Mouse (Mus musculus) layer of hippocampus, adult 2 months (tissue): ENCODE results near the gene Robo1. TPM values are rescaled to one million over a fixed set of nuclear protein-coding genes. Genes with fewer than 3 reads are reported as not detected.

Source experiments
- DNase-seq, 2 experiments: peaks; one replicate each; pipeline ENCODE4 v3.0.0; 2022; ENCODE audit warnings: low spot score in 2 of 2
- H3K27ac ChIP-seq: fragments of 200-600 bp; 2 replicates; pipeline ENCODE4 v1.8.1; 2022
- H3K4me3 ChIP-seq: fragments of 200-600 bp; 2 replicates; pipeline ENCODE4 v1.8.1; 2022; ENCODE audit warnings: mild to moderate bottlenecking
- CTCF ChIP-seq: fragments of 200-600 bp; conservative IDR thresholded peaks from 2 replicates; pipeline ENCODE4 v1.8.1; 2022; ENCODE audit warnings: antibody characterized with exemption, mild to moderate bottlenecking, moderate library complexity
- total RNA-seq, 2 experiments: library from RNA; stranded (reverse); gene quantifications; 2 replicates each; pipeline ENCODE4 v1.2.3; 2021

Gene Robo1
- total RNA-seq, 2 experiments from 2014 or later = 65.8 to 68.1 TPM

DNA sequence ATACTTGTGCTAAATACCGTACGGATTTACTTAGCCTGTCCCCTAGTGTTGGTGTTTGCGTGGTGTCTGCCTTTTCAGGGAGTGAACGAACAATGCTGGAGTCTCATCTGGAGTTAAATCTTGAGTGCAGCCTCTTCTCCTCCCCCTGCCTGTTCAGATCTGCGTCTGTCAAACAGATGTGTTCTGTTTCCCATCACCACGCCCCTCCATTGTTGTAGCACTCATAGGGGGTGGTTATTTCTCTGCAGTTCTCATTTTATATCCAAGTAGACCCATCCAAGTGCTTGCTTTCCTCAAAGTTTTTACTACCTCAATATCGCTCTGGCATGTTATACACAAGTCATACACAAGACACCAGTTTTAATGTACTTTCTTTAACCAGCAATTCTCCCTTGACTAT lies 708.7 kb downstream of the Robo1 start:
- DNase-seq = no peak
- H3K4me3 ChIP-seq = no peak overlapping the region
- no peak for TF ChIP-seq CTCF
- no peak overlapping the region for H3K27ac ChIP-seq

GRCm38 (mm10) chr16:73024326-73024725 lies 716.2 kb downstream of the Robo1 start:
- no peak for DNase-seq

DNA sequence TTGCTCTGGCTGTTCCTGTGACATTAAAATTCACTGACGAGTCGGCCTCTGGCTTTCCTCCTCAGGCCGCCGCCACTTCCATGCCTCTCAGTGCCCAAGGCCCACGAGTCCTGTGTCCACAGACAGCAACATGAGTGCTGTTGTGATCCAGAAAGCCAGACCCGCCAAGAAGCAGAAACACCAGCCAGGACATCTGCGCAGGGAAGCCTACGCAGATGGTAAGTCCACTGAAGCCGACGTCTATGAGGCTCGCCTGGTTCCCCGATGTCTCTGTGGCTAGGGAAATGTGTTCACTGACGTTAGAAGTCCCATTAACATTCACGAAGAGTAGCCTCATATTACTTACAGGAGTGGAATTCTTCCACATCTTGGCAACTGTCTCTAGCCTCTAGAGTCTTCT lies 719.6 kb downstream of the Robo1 start:
- no peak for DNase-seq
- TF ChIP-seq CTCF = no peak
- Histone ChIP-seq H3K4me3 (no peak overlapping the region), H3K27ac (no peak overlapping the region)

More at GRCm38 (mm10) chr16:73024326-73024725, 716.2 kb downstream of the Robo1 start:
- H3K27ac ChIP-seq = no peak overlapping the region
- no peak for TF ChIP-seq CTCF
- no peak overlapping the region for H3K4me3 ChIP-seq

GRCm38 (mm10) chr16:73030999-73031398 lies 722.9 kb downstream of the Robo1 start:
- H3K4me3 ChIP-seq = no peak overlapping the region
- H3K27ac ChIP-seq = no peak overlapping the region
- TF ChIP-seq CTCF = no peak
- no peak for DNase-seq

DNA sequence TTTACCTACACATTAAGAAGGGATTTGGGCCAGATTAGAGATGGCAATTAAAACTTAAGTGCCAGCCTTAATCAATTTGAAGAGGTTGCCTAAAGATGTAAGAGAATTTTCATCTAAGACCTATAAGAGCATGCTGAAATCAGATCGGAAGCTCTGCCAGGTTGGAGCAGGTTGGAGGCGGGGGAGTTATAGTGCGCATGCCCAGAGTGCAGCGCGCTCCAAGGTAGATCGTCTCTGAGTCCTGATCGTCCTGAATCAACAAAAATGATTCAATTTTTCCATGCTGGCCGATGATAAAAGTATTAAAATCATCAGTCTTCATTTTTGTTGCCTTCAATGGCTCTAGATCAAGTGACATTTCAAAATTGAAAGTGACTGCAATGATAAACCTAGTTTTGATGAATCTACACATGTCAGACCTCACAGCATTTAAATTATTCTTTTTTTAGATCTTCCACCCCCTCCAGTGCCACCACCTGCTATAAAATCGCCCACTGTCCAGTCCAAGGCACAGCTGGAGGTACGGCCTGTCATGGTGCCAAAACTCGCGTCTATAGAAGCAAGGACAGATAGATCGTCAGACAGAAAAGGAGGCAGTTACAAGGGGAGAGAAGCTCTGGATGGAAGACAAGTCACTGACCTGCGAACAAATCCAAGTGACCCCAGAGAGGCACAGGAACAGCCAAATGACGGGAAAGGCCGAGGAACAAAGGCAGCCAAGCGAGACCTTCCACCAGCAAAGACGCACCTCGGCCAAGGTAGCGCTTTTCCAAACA lies 727.3 kb downstream of the Robo1 start:
- peak overlapping the region; percentile 44 for H3K4me3 ChIP-seq
- TF ChIP-seq CTCF = no peak

GRCm38 (mm10) chr16:73038552-73038951 lies 730.4 kb downstream of the Robo1 start:
- no peak overlapping the region for H3K4me3 ChIP-seq
- no peak overlapping the region for H3K27ac ChIP-seq
- no peak for DNase-seq
- no peak for TF ChIP-seq CTCF

More for the DNA sequence above, 727.3 kb downstream of the Robo1 start:
- peak; percentile 34 to 56 for DNase-seq
- H3K27ac ChIP-seq = peak overlapping the region; percentile 69

GRCm38 (mm10) chr16:73062461-73062860 lies 754.4 kb downstream of the Robo1 start:
- no peak overlapping the region for H3K27ac ChIP-seq
- TF ChIP-seq CTCF = no peak
- DNase-seq = no peak
- H3K4me3 ChIP-seq = no peak overlapping the region

- no peak for TF ChIP-seq CTCF
Observed at GRCm38 (mm10) chr16:73067782-73068181, 759.7 kb downstream of the Robo1 start.

GRCm38 (mm10) chr16:73072047-73072446 lies 763.9 kb downstream of the Robo1 start:
- no peak overlapping the region for H3K27ac ChIP-seq
- TF ChIP-seq CTCF = no peak
- DNase-seq = no peak
- H3K4me3 ChIP-seq = no peak overlapping the region

More at GRCm38 (mm10) chr16:73067782-73068181, 759.7 kb downstream of the Robo1 start:
- DNase-seq = no peak
- no peak overlapping the region for H3K27ac ChIP-seq
- H3K4me3 ChIP-seq = no peak overlapping the region

- TF ChIP-seq CTCF = no peak
- Histone ChIP-seq H3K4me3 (no peak overlapping the region), H3K27ac (no peak overlapping the region)
- no peak for DNase-seq
Observed at GRCm38 (mm10) chr16:73072883-73073282, 764.8 kb downstream of the Robo1 start.

- Histone ChIP-seq H3K4me3 (no peak overlapping the region), H3K27ac (no peak overlapping the region)
- TF ChIP-seq CTCF = no peak
- DNase-seq = no peak
Observed at GRCm38 (mm10) chr16:73082420-73082819, 774.3 kb downstream of the Robo1 start.

DNA sequence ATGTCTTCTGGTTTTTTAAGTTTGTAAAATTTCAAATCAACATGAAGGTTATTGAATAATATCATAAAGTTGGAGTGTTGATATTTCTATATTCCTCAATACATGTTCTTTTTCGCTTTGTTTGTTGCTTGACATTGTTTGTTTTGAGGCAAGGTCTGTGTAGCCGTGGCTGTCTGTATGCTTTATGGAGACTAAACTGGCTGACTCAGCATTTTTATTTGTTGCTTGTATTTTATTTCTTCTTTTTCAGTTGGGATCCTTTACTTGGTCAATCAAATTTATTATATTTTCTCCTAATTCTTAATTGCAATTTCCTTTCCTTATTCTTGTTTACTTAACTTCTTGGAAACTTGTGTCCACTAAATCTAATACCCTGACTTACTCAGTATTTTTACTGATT lies 775.0 kb downstream of the Robo1 start:
- Histone ChIP-seq H3K4me3 (no peak overlapping the region), H3K27ac (no peak overlapping the region)
- TF ChIP-seq CTCF = no peak
- no peak for DNase-seq
